Mouse (Mus musculus) megakaryocyte-erythroid progenitor cell, adult 5-6 weeks (primary cell): ENCODE results near the gene Cdrt4. TPM values are rescaled to one million over a fixed set of nuclear protein-coding genes. Genes with fewer than 3 reads are reported as not detected.

Experiments
- ATAC-seq: replicated peaks from 2 replicates; pipeline ENCODE4 v1.8.0; 2016; ENCODE audit warnings: mild to moderate bottlenecking, inconsistent platforms; ENCODE audit not compliant: severe bottlenecking, poor library complexity, low FRiP score, low TSS enrichment
- total RNA-seq, 2 experiments: library from RNA; stranded (forward) in 1 of 2; stranded (reverse) in 1 of 2; fragments of 200-1000, 215-1000 nt in 1 of 2; fragments of >200 nt in 1 of 2; fragmentation: Nextera tagmentation in 1 of 2; gene quantifications; 2 replicates each; pipeline ENCODE4 v1.2.3; 2014 to 2017

Cdrt4 gene
- not detected in 2 replicates for total RNA-seq (2014; fragmentation: Nextera tagmentation)
- not detected in 2 replicates for total RNA-seq (2017)

DNA sequence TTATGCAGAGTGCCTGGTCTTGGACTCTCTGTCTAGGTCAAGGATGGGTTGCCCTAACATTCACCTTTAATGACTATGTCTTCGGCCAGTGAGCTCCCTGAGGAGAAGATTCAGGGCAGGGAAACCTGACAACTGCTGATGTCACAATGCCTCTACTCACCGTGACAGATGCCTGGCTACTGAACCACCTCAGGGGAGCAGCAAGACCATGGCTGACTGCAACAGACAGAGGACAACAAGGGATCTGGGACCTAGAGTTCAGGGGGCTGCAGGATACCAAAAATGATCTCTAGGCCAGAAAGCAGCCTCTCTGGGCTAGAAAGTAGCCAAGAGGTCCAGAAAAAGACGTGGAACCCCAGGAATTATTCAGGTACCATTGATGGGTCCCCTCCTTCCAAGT, at the start of gene Cdrt4:
TSS of gene Cdrt4 (plus strand) at position 182 of the 400 bp plus-strand sequence.
- no peak for ATAC-seq

DNA sequence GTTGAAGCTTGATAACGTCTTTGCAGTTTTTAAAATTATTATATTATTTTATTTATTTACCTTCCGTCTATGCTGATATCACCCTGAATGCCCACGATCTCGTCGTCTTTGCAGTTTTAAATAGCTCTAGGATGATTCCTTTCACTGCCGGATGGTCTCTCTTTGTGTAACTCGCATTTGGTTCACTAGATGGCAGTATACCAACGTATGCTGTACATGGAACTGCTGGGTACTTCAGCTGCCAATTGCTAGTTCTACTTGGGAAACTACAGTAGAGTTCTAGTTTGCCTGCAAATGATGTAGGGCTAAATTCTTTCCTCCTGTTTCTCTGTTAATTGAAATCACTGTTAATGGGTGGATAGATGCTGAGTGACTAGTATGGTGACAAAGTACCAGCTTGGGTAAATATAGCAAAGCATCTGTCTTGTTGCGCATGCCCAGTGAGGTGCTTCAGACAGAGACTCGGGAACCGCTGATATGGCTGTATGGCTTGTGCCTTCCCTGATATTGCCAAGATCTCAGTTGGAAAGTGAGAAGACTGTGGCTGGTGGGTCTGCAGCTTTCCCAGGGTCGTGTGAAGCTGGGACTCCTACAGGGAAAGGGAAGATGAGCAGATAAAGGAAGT, 49.2 kb upstream of the Cdrt4 start:
- ATAC-seq = peak; percentile 91

DNA sequence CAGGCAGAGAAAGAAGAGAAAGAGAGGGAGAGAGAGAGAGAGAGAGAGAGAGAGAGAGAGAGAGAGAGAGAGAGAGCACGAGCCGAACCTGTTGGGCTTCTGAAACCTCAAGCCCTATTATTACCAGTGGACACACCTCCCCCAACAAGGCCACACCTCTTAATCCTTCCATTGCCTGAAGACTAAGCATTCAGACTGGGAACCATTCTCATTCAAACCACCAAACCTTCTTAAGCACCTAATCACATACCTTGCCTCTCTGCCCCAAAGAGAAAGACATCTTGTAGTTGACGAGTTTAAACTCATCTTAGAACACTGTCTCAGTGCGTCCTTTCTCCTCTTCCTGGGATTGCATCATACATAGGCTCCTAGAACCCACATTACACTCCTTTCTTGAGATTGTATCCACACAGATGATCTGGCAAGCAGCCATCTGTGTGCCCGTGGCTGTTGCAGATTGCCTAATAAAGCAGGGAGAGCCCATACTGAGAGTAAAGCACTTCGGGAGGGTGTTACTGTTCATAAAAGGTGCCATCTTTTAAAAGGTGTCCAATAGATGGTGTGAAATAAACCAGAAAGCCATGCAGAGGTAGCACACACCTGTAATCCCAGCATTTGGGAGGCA, 47.0 kb upstream of the Cdrt4 start:
- no peak for ATAC-seq

DNA sequence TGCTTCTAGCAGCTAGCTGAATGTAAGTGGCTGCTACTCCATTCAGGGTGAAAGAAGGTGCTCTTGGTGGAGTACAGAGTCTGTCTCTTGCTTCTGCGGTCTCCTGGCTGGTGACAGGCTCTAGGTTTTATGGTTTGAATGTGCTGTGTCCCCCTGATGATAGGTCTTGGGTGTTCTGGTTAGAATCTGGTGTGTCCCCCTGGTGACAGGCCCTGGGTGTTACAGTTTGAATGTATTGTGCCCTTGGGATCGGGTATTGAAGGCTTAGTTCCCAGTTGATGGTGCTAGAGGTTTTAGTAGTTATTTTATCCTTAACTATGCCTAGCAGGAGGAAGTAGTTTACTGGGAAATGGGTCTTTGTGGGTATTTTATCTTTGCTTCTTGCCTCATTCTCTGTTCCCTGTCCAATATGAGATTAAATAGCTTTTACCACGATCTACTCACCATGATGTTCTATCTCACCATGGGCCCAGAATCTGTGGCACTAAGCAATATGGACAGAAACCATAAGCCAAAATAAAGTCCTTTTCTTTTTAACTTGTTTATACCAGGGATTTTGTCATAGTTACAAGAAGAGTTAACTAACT, 41.2 kb upstream of the Cdrt4 start:
- ATAC-seq = peak; percentile 83

DNA sequence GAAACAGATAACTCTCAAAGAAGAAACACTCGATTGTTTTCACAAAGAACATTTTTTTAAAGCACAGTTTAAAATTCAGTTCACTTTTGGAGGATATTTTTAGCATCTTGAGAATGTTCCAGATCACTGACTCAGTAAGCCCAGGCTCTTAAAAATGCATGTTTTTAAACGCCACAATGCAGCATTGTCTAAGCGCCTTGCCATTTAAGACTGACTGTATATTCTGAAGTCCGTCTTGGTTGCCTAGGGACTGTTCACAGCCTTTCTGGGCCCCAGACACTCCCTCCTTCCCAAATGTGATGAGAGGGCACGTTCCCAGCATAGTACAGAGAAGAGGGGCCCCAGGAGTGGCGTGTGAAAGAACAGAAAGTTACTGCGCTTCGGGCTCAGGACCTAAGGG, 39.6 kb upstream of the Cdrt4 start:
- ATAC-seq = no peak

DNA sequence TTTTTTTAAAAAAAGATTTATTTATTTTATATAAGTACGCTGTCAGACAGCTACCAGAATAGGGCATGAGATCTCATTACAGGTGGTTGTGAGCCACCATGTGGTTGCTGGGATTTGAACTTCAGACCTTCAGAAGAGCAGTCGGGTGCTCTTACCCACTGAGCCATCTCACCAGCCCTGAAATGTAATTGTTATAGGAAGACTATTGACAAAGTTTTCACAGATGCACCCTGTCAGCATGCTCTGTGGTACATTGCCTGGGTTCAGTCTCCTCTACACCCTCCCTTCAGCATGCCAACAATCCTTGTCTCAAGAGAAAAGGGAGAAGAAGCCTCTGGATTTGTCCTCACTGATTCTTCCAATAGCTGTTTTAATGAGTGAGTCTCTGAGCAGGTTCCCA, 37.9 kb upstream of the Cdrt4 start:
- no peak for ATAC-seq

DNA sequence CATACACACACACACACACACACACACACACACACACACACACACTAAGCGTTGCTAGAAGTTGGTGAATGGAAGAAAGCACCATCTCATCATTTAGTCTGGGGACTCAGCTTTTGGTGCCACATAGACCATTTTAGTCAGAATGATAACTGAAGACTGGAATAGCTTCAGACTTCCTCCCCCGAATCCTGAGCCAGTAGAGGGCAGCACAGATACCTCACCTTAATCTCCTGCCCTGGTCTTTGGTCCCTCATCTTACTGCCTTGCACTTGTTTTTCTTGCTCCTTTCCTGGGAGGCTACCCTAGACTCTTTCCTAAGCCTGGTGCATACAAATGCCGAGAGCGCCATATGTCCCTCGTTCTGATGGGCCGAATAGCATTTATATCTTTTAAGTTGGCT, 36.5 kb upstream of the Cdrt4 start:
- no peak for ATAC-seq

DNA sequence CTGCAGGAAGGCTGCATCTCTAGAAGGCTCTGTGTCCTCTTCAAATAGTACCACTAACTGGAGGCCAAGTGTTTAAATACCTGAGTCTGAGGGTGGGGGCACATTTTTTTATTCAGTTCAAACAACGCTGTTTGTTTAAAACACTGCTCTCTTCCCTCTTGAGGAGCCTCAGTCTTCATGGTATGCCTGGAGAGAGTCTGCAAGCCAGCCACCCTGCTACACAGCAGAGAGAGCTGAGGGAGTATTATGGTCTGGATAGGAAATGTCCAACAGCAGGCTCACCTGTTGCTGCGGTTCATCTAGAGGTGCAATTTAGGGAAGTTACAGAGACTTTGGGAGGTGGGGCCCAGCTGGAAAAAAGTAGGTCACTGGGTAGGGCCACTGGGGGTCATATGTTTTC, 35.5 kb upstream of the Cdrt4 start:
- no peak for ATAC-seq

DNA sequence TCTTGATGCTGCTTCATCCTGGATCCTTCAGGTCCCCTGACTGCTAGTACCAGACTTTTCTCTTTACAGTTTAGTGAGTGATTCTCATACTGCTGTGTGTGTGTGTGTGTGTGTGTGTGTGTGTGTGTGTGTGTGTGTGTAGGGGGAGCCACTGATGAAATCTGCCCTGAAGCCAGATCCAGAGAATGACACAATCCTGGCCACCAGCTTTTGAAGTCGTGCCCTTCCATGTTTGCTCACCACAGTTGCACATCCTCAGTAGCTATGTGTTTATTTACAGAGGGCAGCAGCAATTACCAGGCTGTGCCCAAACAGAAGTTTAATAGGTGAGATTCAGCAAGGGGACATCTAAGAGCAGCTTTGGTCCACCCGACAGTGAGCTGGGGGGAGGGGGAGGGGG, 34.2 kb upstream of the Cdrt4 start:
- no peak for ATAC-seq

DNA sequence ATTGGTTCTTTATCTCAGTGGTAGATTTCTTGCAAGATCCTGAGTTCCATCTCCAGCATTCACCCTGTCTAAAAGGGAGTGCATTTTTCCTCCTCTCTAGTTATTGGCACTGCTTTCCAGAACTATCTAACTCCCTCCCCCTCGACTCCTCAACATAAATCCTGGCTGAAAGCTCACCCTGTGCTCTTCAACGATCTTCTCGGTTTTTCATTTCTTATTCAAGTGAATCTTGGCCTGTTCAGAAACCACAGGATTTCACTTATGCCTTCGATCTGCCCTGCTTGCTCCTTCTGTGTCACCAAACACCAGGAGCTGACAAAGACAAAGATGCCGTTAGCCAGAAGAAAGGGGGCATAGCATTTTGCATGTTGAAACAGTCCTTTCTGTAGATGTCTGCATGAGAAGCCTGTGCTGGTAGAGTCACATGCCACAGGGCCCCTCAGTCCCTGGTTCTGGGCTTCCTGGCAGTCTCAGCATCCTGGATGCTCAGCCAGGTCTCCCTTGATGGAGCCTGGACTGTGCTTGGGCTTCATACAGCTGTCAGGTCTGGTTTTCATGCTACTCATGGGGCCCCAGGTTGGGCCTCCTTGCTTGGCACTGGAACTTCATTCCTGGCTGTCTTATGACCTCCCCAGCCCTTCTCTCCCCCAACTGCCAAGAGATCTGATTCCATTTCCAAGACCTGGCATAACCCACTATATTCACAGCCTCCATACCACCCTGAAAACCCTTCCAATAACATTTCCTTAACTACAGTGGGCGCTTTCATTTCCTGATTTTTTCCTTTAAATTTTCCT, 30.8 kb upstream of the Cdrt4 start:
- no peak for ATAC-seq

DNA sequence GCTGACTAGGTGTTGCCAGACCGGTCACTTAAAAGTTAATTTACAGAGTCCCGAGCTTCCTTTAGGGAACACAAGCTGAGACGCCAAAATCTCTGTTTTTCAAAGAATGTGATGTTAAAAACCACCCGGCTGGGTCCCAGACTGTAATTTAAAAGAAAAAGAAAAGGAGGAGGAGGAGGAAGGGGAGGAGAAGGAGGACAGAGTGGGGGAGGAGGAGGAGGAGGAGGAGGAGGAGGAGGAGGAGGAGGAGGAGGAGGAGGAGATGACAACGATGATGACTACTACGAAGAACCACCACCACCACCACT, 30.3 kb upstream of the Cdrt4 start:
- ATAC-seq = no peak

DNA sequence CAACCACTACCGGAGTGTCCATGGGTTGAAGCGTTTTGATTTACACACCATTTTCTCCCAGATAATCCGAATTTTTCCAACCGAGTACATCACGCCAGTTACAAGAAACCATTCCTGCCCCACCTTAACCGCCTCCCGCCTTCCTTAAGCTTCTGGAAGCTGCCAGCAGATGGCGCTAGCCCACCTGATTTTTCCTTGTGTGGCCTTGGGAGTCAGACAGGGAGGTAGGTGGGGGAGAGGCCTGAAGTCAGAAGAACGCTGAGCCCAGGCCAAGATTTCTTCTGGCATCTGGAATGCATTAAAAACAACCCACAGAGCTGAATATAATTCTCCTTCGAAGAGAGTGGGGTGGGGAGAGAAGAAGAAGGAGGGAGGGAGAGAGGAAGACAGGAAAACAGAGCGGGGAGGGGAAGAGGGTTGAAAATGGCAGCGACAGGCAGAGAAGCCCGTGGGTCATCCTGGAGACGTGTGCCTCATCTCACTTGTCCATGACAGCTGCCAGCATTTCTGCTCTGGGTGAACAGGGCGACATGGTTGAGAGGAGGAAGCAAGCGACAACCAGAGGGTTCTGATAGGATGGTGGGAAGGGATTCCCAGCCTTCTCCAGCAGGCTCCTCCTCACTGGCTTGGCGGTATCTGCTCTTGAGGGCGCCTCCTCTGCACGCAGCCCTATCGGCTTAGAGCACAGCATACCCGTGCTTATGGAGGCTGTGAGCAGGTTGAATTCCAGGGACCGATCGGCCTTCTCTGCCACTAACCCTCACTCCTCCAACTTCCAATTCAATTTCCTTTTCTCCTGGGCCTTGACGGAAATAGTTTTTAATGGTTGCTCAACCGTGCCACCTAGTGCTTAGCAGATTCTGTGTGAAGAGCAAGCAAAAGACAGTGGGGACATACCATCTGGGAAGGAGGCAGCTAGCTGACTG, 29.7 kb upstream of the Cdrt4 start:
- peak; percentile 88 for ATAC-seq

DNA sequence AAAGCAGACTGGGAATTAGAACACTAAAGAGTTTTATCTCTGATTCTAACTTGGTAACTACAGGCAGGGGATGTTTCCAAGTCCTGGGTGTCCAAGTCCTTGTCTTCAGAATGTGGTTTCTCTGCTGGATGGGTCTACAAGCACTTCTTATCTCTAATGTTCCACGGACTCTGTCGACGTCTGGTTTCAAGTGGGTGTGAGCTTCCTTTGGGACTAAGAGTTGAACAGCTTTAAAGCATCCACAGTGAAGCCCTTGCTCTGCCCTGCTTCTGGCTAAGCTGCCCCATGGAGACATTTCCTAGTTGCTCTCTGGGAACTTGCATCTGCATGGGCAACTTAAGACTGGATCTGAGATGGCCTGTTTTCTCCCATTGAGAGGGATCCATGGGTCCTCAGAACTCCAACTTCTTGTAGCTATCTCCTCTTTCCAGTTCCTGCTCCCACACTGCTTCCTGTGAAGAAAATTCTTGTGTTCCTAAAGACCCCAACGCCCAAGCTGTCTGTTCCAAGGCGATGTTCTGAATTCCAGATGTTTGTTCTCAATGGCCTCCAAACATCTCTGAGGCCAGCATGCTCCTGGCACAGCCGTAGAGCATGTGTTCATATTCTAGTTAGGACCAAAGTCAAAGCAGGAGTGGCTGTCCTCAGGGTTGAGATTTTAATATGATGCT, 26.8 kb upstream of the Cdrt4 start:
- no peak for ATAC-seq

DNA sequence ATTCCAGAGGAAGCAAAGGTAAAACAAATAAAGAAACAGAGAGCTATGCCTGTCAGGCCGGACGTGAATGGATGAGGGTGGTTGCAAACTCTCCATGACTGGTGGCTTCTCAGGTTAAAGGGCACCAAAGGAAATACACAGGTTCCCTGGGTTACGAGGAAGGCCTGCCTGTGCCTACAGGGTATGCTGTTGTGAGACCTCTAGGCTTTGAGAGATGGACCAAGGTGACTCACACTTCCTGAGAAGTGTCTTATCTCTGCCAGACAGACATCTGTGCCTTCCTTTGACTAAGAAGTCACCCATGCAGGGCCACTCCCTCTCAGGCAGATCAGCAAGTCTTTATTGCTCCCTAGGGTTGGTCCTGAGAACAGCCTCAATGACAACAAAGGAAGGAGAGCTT, 21.2 kb upstream of the Cdrt4 start:
- ATAC-seq = peak; percentile 98

DNA sequence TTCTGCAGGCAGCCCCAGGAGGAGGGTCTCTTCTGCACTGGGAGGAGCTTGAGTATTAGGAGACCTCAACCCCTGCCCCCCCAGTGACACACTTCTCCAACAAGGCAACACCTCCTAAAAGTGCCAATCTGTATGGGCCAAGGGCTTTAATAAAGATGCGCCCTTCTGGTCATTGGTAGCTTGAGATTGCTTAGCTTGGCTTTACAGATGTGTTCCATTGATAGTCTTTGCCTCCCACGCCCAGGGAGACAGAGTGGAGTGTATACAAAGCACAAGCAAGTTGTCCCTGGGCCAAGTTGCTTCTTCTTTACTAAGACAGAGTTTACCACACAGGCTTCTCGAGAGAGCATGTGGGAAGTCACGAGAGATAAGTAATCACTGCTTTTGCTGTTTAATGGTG, 20.4 kb upstream of the Cdrt4 start:
- ATAC-seq = no peak; the same call in 1 of the 2 replicates

DNA sequence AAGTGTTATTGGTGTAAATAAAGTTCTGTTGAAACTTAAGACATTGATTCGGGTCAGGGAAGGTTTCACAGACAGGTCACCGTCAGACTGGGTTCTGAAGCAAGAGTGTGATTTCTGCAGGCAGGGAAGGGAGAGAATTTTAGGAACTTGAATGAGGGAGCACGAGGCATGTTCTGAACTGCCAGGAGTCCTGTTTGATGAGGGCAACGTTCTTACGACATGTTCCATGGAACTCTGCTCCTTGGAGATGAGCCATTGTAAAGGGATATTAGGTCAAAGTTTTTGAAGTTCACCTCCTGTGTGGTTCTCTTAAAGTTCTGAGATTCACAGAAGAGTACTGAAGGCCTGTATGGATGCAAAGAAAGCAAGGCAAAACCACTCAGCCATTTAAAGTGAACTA, 19.9 kb upstream of the Cdrt4 start:
- ATAC-seq = no peak

DNA sequence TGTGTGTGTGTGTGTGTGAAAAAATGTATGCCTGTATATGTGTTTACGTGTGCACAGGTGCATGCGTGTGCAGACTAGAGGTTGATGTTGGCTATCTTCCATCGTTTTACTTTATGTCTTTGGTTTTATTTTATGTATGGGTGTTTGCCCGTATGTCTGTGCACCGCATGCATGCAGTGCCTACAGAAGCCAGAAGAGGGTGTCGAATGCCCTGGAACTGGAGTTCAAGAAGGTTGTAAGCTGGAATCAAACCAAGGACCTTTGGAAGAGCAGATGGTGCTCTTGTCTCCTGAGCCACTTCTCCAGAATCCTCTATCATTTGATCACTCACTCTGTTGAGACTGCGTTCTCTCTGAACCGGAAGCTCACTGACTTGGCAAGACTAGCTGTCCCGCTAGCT, 17.9 kb upstream of the Cdrt4 start:
- no peak for ATAC-seq

DNA sequence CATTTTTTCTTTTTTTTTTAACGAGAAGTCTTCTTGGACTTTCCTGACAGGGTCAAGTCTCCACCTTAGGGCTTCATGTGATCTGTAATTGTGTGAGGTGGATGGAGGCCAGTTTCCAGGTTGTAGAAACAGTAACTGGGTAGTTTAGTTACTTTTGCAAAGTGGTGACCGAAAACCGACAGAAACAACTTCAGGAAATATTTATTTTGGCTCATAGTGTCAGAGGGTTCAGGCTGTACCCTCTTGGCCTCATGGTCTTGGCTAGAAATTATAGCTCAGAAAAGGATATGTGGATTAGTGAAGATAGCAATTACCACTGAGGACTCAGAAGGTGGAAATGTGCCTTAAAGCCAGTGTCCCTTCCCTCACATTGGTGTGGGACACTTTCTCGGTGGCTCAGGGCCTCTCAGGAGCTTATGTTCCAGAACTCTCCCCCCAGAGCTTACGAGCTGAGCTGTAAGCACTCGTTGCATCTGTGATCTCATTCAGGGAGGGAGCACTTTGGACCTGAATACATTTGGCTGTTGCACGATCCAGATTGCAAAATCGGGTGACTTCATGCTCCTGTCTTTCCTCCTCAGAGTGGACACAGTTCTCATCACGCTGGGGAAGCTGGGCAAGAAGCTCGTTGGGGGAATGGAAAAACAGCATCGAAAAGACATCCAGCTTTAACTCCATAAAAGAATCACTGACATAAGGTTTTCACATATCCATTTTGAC, 16.0 kb upstream of the Cdrt4 start:
- no peak for ATAC-seq
